Mouse (Mus musculus): ENCODE results near the gene Atxn1. TPM values are rescaled to one million over a fixed set of nuclear protein-coding genes. Genes with fewer than 3 reads are reported as not detected.

The Atxn1 gene
- total and polyA plus RNA-seq, 3 experiments: 0.39 to 1.1 TPM; not detected in 1

DNA sequence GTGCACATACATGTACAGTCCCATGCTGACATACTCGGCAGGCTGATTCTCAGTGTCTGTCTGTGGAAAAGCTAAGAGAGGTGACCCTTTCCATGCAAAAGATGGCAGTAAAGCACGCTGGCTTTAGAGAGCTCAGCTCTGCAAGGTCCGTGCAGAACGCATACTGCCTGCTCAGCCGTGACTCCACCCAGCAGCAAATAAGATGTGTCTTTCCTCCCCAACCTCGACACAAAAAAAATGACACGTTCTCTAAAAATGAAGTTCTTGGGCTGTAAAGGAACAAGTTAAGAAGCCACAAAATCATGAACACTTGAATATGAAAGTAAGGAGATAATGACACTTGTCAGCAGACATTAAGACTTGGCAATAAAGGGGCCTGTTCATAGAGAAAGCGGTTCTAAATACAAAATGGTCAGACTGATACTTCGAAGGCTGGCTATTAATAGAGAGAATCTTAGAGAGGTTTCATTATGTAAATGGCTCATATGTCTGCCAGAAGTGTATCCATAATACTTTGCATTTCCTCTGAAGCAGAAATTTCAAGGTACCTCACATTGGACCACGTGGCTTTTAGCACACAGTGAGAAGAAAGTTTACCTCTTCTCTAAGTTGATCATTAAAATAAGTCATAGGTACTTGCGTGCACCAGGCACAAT, 132.0 kb downstream of the Atxn1 start:
- no peaks in the 10 kb centered on the region for H3K27me3 ChIP-seq (ENCODE audit: control insufficient read depth in 1 of 2, insufficient read depth in 2 of 2, low read length in 2 of 2)
- no peaks in the 10 kb centered on the region for H3K9me3 ChIP-seq (replicated peaks; ENCODE audit: insufficient read depth, low read length)

DNA sequence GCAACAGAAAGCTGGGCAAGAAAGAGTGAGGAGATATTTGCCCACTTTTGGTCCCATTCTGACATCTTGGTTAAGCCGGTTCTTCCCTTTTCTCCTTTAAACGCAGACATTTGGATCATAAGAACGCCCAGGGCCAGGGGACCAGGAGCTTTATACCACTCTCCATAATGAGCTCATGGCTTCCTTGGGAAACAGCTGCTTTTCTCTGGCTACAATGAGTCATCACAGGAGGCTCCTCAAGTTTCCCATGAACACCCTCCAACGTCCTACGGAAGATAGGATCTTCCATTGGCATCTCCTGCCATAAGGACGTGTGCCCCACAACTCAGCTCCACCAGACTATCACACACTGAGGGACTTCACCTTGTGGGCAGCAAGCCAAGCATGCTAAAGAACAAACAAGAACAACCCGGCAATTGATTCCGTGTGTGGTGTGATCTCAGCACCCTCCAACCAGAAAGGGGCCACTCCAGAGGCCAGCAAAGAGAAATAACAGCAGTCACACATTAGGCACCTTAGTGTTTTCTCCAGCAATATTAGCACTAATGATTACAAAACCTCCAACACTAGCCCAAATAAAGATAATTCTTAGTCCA, 135.4 kb downstream of the Atxn1 start:
- DNase-seq (ENCODE audit: low read depth, low spot score): no peak
- Histone ChIP-seq H3K4me3 (ENCODE audit: control insufficient read depth in 1 of 2, insufficient read depth in 1 of 2, low read depth in 2 of 2, low read length in 2 of 2) (no peak overlapping the region), H3K9ac (ENCODE audit: control insufficient read depth, low read depth, low read length, poor library complexity, severe bottlenecking) (no peak overlapping the region), H3K27ac (ENCODE audit: control insufficient read depth, low read depth, low read length) (no peak overlapping the region), H3K9me3 (replicated peaks; ENCODE audit: insufficient read depth, low read length) (no peaks in the 10 kb centered on the region), H3K79me2 (ENCODE audit: control insufficient read depth, insufficient read depth, low read length, poor library complexity) (no peaks in the 10 kb centered on the region), H3K27me3 (ENCODE audit: control insufficient read depth in 1 of 2, insufficient read depth in 2 of 2, low read length in 2 of 2) (no peaks in the 10 kb centered on the region), H3K4me1 (ENCODE audit: control insufficient read depth in 1 of 2, insufficient read depth in 2 of 2, low read length in 2 of 2) (no peaks in the 10 kb centered on the region), H3K36me3 (ENCODE audit: control insufficient read depth in 1 of 2, insufficient read depth in 2 of 2, low read length in 2 of 2) (no peaks in the 10 kb centered on the region)
- TF ChIP-seq RCOR1 (IDR thresholded peaks at IDR 0.05; ENCODE audit: low read depth, low read length) (no peak), ETS1 (IDR thresholded peaks at IDR 0.05; ENCODE audit: low read depth, low read length) (no peak), TCF12 (IDR thresholded peaks at IDR 0.05; ENCODE audit: low read depth, low read length) (no peak), UBTF (IDR thresholded peaks at IDR 0.05; ENCODE audit: borderline replicate concordance, insufficient read depth, low read depth, low read length) (no peak), E2F4 (IDR thresholded peaks at IDR 0.05; ENCODE audit: borderline replicate concordance, low read depth, low read length) (no peak), ZKSCAN1 (IDR thresholded peaks at IDR 0.05; ENCODE audit: low read depth, low read length) (no peak), POLR2A (IDR thresholded peaks at IDR 0.05; ENCODE audit: control insufficient read depth in 1 of 2, insufficient read depth in 1 of 2, low read depth in 1 of 2, low read length in 2 of 2, poor library complexity in 1 of 2) (no peak), JUND (IDR thresholded peaks at IDR 0.05; ENCODE audit: low read depth, low read length) (no peak), SIN3A (IDR thresholded peaks at IDR 0.05; ENCODE audit: low read length) (no peak), MYB (IDR thresholded peaks at IDR 0.05; ENCODE audit: low read depth, low read length) (no peak), GATA1 (IDR thresholded peaks at IDR 0.05; ENCODE audit: low read depth, low read length) (no peak), TBP (IDR thresholded peaks at IDR 0.05; ENCODE audit: low read depth, low read length) (no peak), HCFC1 (IDR thresholded peaks at IDR 0.05; ENCODE audit: low read depth, low read length) (no peak)

More for the DNA sequence above, 132.0 kb downstream of the Atxn1 start:
- no peak overlapping the region for H3K9ac ChIP-seq (ENCODE audit: control insufficient read depth, low read depth, low read length, poor library complexity, severe bottlenecking)
- no peaks in the 10 kb centered on the region for H3K79me2 ChIP-seq (ENCODE audit: control insufficient read depth, insufficient read depth, low read length, poor library complexity)
- no peak for DNase-seq (ENCODE audit: low read depth, low spot score)
- TF ChIP-seq POLR2AphosphoS2 (IDR thresholded peaks at IDR 0.05; ENCODE audit: low read length): no peak
- TF ChIP-seq BHLHE40 (IDR thresholded peaks at IDR 0.05; ENCODE audit: borderline replicate concordance, low read depth, low read length): no peak
- no peaks in the 10 kb centered on the region for H3K36me3 ChIP-seq (ENCODE audit: control insufficient read depth in 1 of 2, insufficient read depth in 2 of 2, low read length in 2 of 2)
- H3K27ac ChIP-seq (ENCODE audit: control insufficient read depth, low read depth, low read length): no peak overlapping the region
- H3K4me3 ChIP-seq (ENCODE audit: control insufficient read depth in 1 of 2, insufficient read depth in 1 of 2, low read depth in 2 of 2, low read length in 2 of 2): no peak overlapping the region
- H3K4me1 ChIP-seq (ENCODE audit: control insufficient read depth in 1 of 2, insufficient read depth in 2 of 2, low read length in 2 of 2): no peaks in the 10 kb centered on the region
